Mouse (Mus musculus) bone marrow macrophage, adult 2 months (primary cell): Measurements from ENCODE around the gene Fzd7. TPM values are rescaled to one million over a fixed set of nuclear protein-coding genes. Genes with fewer than 3 reads are reported as not detected.

Experiments
- H3K27ac ChIP-seq: 2 replicates; pipeline ENCODE4 v1.5.1; 2012; ENCODE audit warnings: low read depth, low read length; ENCODE audit not compliant: insufficient read depth
- H3K4me1 ChIP-seq: 2 replicates; pipeline ENCODE4 v1.6.1; 2012; ENCODE audit warnings: low read length; ENCODE audit not compliant: control insufficient read depth, insufficient read depth
- H3K4me3 ChIP-seq: 2 replicates; pipeline ENCODE4 v1.5.1; 2012; ENCODE audit warnings: mild to moderate bottlenecking, low read length, moderate library complexity; ENCODE audit not compliant: insufficient read depth
- CTCF ChIP-seq: IDR thresholded peaks from 2 replicates; pipeline ENCODE4 v1.5.1; 2012; ENCODE audit warnings: low read depth, mild to moderate bottlenecking, low read length, moderate library complexity
- POLR2A ChIP-seq: IDR thresholded peaks from 2 replicates; pipeline ENCODE4 v1.6.1; 2012; ENCODE audit warnings: mild to moderate bottlenecking, low read depth, low read length, borderline replicate concordance
- polyA plus RNA-seq: library from polyadenylated mRNA; stranded (reverse); fragments of >200 nt; gene quantifications from 2 replicates; pipeline ENCODE4 v1.2.4, GENCODE M21; 2012; ENCODE audit not compliant: missing spikeins, insufficient read depth, insufficient read length

The Fzd7 gene
- polyA plus RNA-seq, 1 experiment: 4.5 TPM

GRCm38 (mm10) chr1:59497741-59498613 is 15.8 kb downstream of the Fzd7 start:
- no peak overlapping the region for H3K4me3 ChIP-seq
- no peak overlapping the region for H3K27ac ChIP-seq
- H3K4me1 ChIP-seq: peaks cover 14% of the 10 kb centered on the region
- no peak for TF ChIP-seq CTCF
- TF ChIP-seq POLR2A: no peak

- H3K27ac ChIP-seq: no peak overlapping the region
- H3K4me3 ChIP-seq: no peak overlapping the region
- peaks cover 14% of the 10 kb centered on the region for H3K4me1 ChIP-seq
- TF ChIP-seq POLR2A (no peak), CTCF (no peak)
These were observed 17.1 kb downstream of the Fzd7 start for GRCm38 (mm10) chr1:59499327-59499726.

GRCm38 (mm10) chr1:59502355-59502754 is 20.1 kb downstream of the Fzd7 start:
- TF ChIP-seq POLR2A (no peak), CTCF (no peak)
- H3K4me3 ChIP-seq: no peak overlapping the region
- no peak overlapping the region for H3K27ac ChIP-seq
- no peaks in the 10 kb centered on the region for H3K4me1 ChIP-seq

- TF ChIP-seq POLR2A (no peak), CTCF (no peak)
These were observed 21.6 kb downstream of the Fzd7 start for GRCm38 (mm10) chr1:59503659-59504301.

GRCm38 (mm10) chr1:59504302-59504700 is 22.1 kb downstream of the Fzd7 start:
- H3K4me3 ChIP-seq: no peak overlapping the region
- TF ChIP-seq POLR2A: no peak
- no peak for TF ChIP-seq CTCF
- H3K4me1 ChIP-seq: no peaks in the 10 kb centered on the region
- no peak overlapping the region for H3K27ac ChIP-seq

More at GRCm38 (mm10) chr1:59503659-59504301, 21.6 kb downstream of the Fzd7 start:
- H3K27ac ChIP-seq: no peak overlapping the region
- H3K4me3 ChIP-seq: no peak overlapping the region
- H3K4me1 ChIP-seq: no peaks in the 10 kb centered on the region

GRCm38 (mm10) chr1:59508463-59509139 is 26.4 kb downstream of the Fzd7 start:
- TF ChIP-seq CTCF (no peak), POLR2A (no peak)
- Histone ChIP-seq H3K4me3 (no peak overlapping the region), H3K27ac (no peak overlapping the region), H3K4me1 (no peaks in the 10 kb centered on the region)

- Histone ChIP-seq H3K27ac (no peak overlapping the region), H3K4me3 (no peak overlapping the region), H3K4me1 (no peaks in the 10 kb centered on the region)
- TF ChIP-seq POLR2A: no peak
- TF ChIP-seq CTCF: no peak
These were observed 29.5 kb downstream of the Fzd7 start for GRCm38 (mm10) chr1:59511566-59512270.

GRCm38 (mm10) chr1:59516026-59516917 is 34.0 kb downstream of the Fzd7 start, which contains the start of gene Gm973:
Gm973 (plus strand) TSS chr1:59516264.
- no peak within 1 kb of the TSS for H3K27ac ChIP-seq
- no peak within 1 kb of the TSS for H3K4me3 ChIP-seq
- no peak for TF ChIP-seq POLR2A
- TF ChIP-seq CTCF: no peak
- H3K4me1 ChIP-seq: no peaks in the 10 kb centered on the region
